Mouse (Mus musculus): ENCODE measurements around the gene Mmrn2.

DNA sequence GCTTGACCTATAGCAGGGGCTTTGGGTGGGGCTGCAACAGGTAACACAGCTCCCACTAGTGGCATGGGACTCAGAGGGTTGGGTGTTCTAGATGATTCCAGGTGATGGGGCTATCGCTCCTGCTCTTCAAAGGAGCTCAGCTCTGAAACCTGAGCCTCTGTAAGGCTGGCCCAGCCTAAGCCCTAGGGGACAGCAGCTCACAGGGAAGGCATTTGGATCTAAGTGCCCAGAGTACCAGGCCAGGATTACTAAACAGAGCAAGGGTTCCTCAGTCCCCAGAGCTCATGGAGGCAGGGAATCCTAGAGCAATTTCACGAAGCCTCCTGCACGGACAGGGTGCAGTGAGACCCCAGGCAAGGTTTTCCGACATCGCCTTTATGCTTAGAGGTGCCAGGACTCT is 676 bp downstream of the Mmrn2 start:
- no peak for TF ChIP-seq CTCF (IDR thresholded peaks at IDR 0.05; ENCODE audit: insufficient read depth, low read depth, low read length)
- TF ChIP-seq POLR2A (IDR thresholded peaks at IDR 0.05; ENCODE audit: insufficient read depth, low read depth, low read length), result no peak

Data from olfactory bulb, adult 2 months (tissue).